In genomic region chr10:77819203-77819602, GRCm38 (mm10) we compare ENCODE assay signal across 29 mouse cellular contexts. TPM values are rescaled to one million over a fixed set of nuclear protein-coding genes. Genes with fewer than 3 reads are reported as not detected.
"Had no signal": no experiment of that assay in that cellular context is flagged by ENCODE, and none has a peak within 500 bp of the region (broad histone marks: within the 10 kb centered on the region; RNA-seq: fewer than 3 reads in every experiment).

No protein-coding gene starts in this region.

- H3K4me3 ChIP-seq: intestine, embryonic 15.5 days; kidney, embryonic 15.5 days; limb, embryonic 10.5 days; limb, embryonic 13.5 days; liver, embryonic 12.5 days; liver, embryonic 15.5 days; lung, embryonic 15.5 days; midbrain, embryonic 12.5 days; stomach, embryonic 15.5 days had no signal

- ATAC-seq: intestine, embryonic 15.5 days; liver, embryonic 12.5 days had no signal

- H3K36me3 ChIP-seq: intestine, embryonic 15.5 days; kidney, embryonic 15.5 days; limb, embryonic 10.5 days; limb, embryonic 13.5 days; liver, embryonic 12.5 days; liver, embryonic 15.5 days; lung, embryonic 15.5 days; midbrain, embryonic 12.5 days; stomach, embryonic 15.5 days had no signal

- H3K9me3 ChIP-seq: intestine, embryonic 15.5 days; kidney, embryonic 15.5 days; limb, embryonic 10.5 days; liver, embryonic 12.5 days; liver, embryonic 15.5 days; lung, embryonic 15.5 days; stomach, embryonic 15.5 days had no signal

- H3K27ac ChIP-seq: intestine, embryonic 15.5 days; kidney, embryonic 15.5 days; limb, embryonic 10.5 days; limb, embryonic 13.5 days; liver, embryonic 12.5 days; liver, embryonic 15.5 days; lung, embryonic 15.5 days; midbrain, embryonic 12.5 days; stomach, embryonic 15.5 days had no signal

- DNase-seq: kidney, adult 11 months; kidney, adult 8-10 months; kidney, postnatal 10 days; kidney, postnatal 4 days; layer of hippocampus, adult 9-11 months; liver; lung, adult 18-20 months; lung, postnatal 10 days; lung, postnatal 36 days; right cerebral cortex, postnatal 25 days; spleen, adult 18-20 months; thymus, adult 2 months; thymus, postnatal 14 days; thymus, postnatal 4 days had no signal

- H3K4me2 ChIP-seq: intestine, embryonic 15.5 days; kidney, embryonic 15.5 days; limb, embryonic 13.5 days; liver, embryonic 12.5 days; liver, embryonic 15.5 days; lung, embryonic 15.5 days; midbrain, embryonic 12.5 days; stomach, embryonic 15.5 days had no signal

- H3K4me1 ChIP-seq: intestine, embryonic 15.5 days; kidney, embryonic 15.5 days; limb, embryonic 13.5 days; liver, embryonic 12.5 days; liver, embryonic 15.5 days; lung, embryonic 15.5 days; midbrain, embryonic 12.5 days; stomach, embryonic 15.5 days had no signal

- H3K9ac ChIP-seq: intestine, embryonic 15.5 days; kidney, embryonic 15.5 days; limb, embryonic 13.5 days; liver, embryonic 12.5 days; liver, embryonic 15.5 days; lung, embryonic 15.5 days; midbrain, embryonic 12.5 days; stomach, embryonic 15.5 days had no signal

- H3K27me3 ChIP-seq: intestine, embryonic 15.5 days; kidney, embryonic 15.5 days; limb, embryonic 13.5 days; liver, embryonic 12.5 days; liver, embryonic 15.5 days; lung, embryonic 15.5 days; stomach, embryonic 15.5 days had no signal

RNA-seq across cellular contexts. Expression of gene Gm2696, which starts 4.7 kb away (rescaled TPM):
- total RNA-seq: layer of hippocampus, adult 18-20 months; layer of hippocampus, postnatal 25 days; left cerebral cortex, adult 18-20 months; left cerebral cortex, postnatal 25 days had no signal
- polyA plus RNA-seq: intestine, embryonic 15.5 days; kidney, embryonic 15.5 days; limb, embryonic 10.5 days; limb, embryonic 13.5 days; liver, embryonic 12.5 days; liver, embryonic 15.5 days; lung, embryonic 15.5 days; midbrain, embryonic 12.5 days; neural tube, embryonic 11.5 days; neural tube, embryonic 14.5 days; stomach, embryonic 15.5 days; thymus, adult 2 months had no signal

RNA-seq across cellular contexts. Expression of gene Gm9507, which starts 7.6 kb away (rescaled TPM):
- total RNA-seq: layer of hippocampus, adult 18-20 months; layer of hippocampus, postnatal 25 days; left cerebral cortex, adult 18-20 months; left cerebral cortex, postnatal 25 days had no signal
- polyA plus RNA-seq: intestine, embryonic 15.5 days; kidney, embryonic 15.5 days; limb, embryonic 10.5 days; limb, embryonic 13.5 days; liver, embryonic 12.5 days; liver, embryonic 15.5 days; lung, embryonic 15.5 days; midbrain, embryonic 12.5 days; neural tube, embryonic 11.5 days; neural tube, embryonic 14.5 days; stomach, embryonic 15.5 days; thymus, adult 2 months had no signal

RNA-seq across cellular contexts. Expression of gene Krtap10-4, which starts 7.7 kb away (rescaled TPM):
- total RNA-seq: layer of hippocampus, adult 18-20 months; layer of hippocampus, postnatal 25 days; left cerebral cortex, adult 18-20 months; left cerebral cortex, postnatal 25 days had no signal
- polyA plus RNA-seq: intestine, embryonic 15.5 days; kidney, embryonic 15.5 days; limb, embryonic 10.5 days; limb, embryonic 13.5 days; liver, embryonic 12.5 days; liver, embryonic 15.5 days; lung, embryonic 15.5 days; midbrain, embryonic 12.5 days; neural tube, embryonic 11.5 days; neural tube, embryonic 14.5 days; stomach, embryonic 15.5 days; thymus, adult 2 months had no signal

RNA-seq across cellular contexts. Expression of gene Krtap10-10, which starts 16.5 kb away (rescaled TPM):
- total RNA-seq: layer of hippocampus, adult 18-20 months; layer of hippocampus, postnatal 25 days; left cerebral cortex, adult 18-20 months; left cerebral cortex, postnatal 25 days had no signal
- polyA plus RNA-seq: intestine, embryonic 15.5 days; kidney, embryonic 15.5 days; limb, embryonic 10.5 days; limb, embryonic 13.5 days; liver, embryonic 12.5 days; liver, embryonic 15.5 days; lung, embryonic 15.5 days; midbrain, embryonic 12.5 days; neural tube, embryonic 11.5 days; neural tube, embryonic 14.5 days; stomach, embryonic 15.5 days had no signal

RNA-seq across cellular contexts. Expression of gene Gm19668, which starts 20.3 kb away (rescaled TPM):
- total RNA-seq: layer of hippocampus, adult 18-20 months; layer of hippocampus, postnatal 25 days; left cerebral cortex, adult 18-20 months; left cerebral cortex, postnatal 25 days had no signal
- polyA plus RNA-seq: intestine, embryonic 15.5 days; kidney, embryonic 15.5 days; limb, embryonic 10.5 days; limb, embryonic 13.5 days; liver, embryonic 12.5 days; liver, embryonic 15.5 days; lung, embryonic 15.5 days; midbrain, embryonic 12.5 days; neural tube, embryonic 11.5 days; neural tube, embryonic 14.5 days; stomach, embryonic 15.5 days; thymus, adult 2 months had no signal
